Mouse (Mus musculus): ENCODE results near the gene Cp.

GRCm38 (mm10) chr3:19960570-19961114 is 3.8 kb downstream of the Cp start:
- TF ChIP-seq CTCF (IDR thresholded peaks at IDR 0.05) (no peak), EP300 (IDR thresholded peaks at IDR 0.05) (no peak)
